Mouse (Mus musculus) layer of hippocampus, adult 6 months (tissue): Measurements from ENCODE around the gene Map7. TPM values are rescaled to one million over a fixed set of nuclear protein-coding genes. Genes with fewer than 3 reads are reported as not detected.

Experiments used
- long read RNA-seq, 2 experiments: library from polyadenylated mRNA; unstranded; transcript quantifications; one replicate each; pipeline ENCODE4 v2.0.0; 2019 to 2020
- microRNA-seq: library from miRNA; unstranded; fragments of <30 nt; microRNA quantifications from one replicate; pipeline ENCODE4 v1.2.0, GENCODE M21; 2020
- polyA plus RNA-seq: library from polyadenylated mRNA; unstranded; fragments of <200 nt; fragmentation: Nextera tagmentation; gene quantifications from 2 replicates; pipeline ENCODE4 v1.2.3, GENCODE M21; 2021

The Map7 gene
- polyA plus RNA-seq, result 16.7 and 18.0 TPM in 2 replicates
- long read RNA-seq, experiment 1, full-length matches to known transcripts, result 3 of 36 reads
- long read RNA-seq, experiment 1, partial matches to known transcripts, result 25 of 36 reads
- long read RNA-seq, experiment 1, other reads (novel, unspliced or antisense), result 8 of 36 reads
- long read RNA-seq, experiment 2, full-length matches to known transcripts, result 46 of 184 reads
- long read RNA-seq, experiment 2, partial matches to known transcripts, result 42 of 184 reads
- long read RNA-seq, experiment 2, other reads (novel, unspliced or antisense), result 96 of 184 reads

DNA sequence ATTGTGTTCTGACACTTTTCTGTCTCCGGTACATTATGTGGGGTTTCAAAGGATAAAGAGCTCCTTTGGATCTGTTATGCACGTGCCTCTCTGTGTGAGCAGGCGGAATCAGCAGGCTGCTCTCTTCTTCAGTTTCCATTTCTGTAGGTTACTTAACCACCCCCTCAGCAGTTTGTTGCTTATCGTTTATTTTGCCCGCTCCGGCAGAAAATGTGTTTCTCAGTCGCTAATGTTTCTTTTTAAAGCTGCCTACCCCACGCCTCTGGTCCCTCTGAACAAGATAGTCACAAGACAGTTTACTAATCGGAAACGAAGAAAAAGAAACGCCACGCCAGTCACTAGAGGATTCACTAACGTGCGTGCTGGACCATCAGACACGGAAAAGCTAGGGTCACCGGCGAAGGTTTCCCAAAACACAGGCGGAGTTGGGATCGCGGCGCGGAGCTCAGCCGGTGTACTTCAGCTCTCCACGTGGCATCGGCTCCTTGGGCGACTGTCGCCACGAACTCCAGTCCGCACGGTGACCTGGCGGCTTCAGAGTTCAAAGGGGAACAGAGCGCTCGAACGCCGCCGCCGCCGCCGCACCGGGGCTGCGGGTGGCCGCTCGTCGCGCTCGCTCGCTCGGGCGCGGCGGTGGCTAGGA, at the start of gene Map7:
Gene Map7 (plus strand): TSS at position 342 of the 643 bp plus-strand sequence.

DNA sequence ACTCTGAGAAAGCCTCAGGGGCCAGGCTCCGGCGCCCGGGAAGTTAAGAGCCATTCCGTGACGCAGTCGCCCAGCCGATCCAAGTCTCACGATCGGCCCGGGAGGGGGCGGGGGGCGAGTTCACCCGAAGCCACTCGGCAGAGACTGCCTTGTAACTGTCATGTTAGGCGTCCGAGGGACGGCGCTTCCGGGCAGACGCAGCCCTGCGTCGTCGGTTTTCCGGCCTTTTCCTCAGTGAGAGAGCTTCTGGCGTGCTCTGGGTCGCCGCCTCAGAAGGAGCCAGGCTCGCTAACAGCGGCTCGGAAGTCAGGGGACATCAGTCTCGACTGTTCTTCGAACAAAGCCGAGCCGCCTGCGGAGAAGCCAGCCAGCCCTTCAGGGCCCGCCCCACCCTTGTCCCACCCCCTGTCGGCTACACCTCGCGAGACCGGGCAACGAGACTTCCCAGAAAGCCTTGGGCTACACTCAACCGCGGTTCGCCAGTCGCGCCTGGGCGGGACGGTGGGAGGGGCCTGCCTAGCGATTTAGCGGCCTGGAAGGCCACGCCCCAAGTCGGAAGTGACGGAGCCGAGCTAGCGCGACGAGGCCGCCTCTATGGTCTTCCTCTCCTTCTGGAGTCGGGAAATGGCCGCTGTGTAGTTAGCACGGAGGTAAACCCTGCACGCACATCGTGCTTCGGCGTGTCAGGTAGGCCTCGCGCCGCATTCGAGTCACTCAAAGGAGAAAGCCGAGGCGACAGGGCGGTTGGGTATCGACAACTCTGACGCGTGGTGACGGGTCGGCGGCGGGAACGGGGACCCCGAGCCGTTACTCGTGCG, 163.9 kb downstream of the Map7 start, which contains the start of gene Bclaf1:
Gene Bclaf1 (plus strand): TSS at position 552 of the 818 bp plus-strand sequence.

Small RNA genes lying within 50 kb of the gene (microRNA-seq; reads per million reads assigned to microRNA genes)
- not detected for gene Mir6413

Other genes starting within 250 kb of the Map7 start
- 24.4 and 28.2 TPM in 2 replicates for gene Pex7, start 240.8 kb upstream of the Map7 start, polyA plus RNA-seq
- gene Map3k5, start 214.0 kb upstream of the Map7 start, polyA plus RNA-seq, result 4.4 and 5.4 TPM in 2 replicates
- gene Bclaf1, start 164.0 kb downstream of the Map7 start, polyA plus RNA-seq, result 32.1 and 41.6 TPM in 2 replicates
- gene Mtfr2, start 199.3 kb downstream of the Map7 start, polyA plus RNA-seq, result not detected in 2 replicates